Mouse (Mus musculus): ENCODE data around the gene Prss57.

The Prss57 gene

DNA sequence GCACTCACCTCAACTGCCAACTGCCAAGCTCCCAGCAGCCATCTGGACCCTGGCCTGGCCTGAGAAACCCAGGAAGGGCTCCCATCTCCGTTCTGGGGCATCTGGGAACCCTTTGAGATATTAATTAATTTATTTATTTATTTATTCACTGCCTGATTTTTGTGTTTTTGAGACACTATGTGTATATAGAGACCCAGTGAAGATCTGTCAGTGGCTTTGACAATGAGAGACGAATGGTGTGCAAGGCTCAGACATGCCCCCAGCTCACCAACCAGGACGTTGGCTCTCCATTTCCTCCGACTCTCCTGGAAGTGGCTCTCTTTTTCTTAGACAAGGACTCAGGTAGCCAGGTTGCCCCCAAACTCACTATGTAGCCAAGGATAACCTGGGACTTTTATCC is at the start of gene Prss57:
TSS of gene Prss57 (minus strand) at position 101 of the 400 bp plus-strand sequence.
- no peak for DNase-seq (ENCODE audit: low read depth, low spot score)

DNA sequence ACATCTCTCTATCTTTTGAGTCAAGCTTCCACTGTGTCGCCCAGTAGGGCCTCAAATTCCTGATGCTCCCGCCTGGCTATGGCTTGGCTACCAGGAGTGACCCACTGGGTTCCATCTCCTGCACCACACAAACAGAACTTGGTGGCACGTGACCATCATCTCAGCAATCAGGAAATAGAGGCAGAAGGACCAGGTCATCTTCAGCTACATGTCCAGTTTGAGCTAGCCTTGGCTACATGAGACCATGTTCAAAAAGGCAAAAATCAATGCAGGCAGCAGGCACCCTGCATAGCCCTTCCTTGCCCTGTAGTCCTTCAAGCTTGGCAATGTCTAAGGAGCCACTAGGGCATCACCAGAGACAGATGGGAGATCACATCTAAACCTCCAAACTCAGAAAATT is 49.3 kb upstream of the Prss57 start:
- no peak for DNase-seq (ENCODE audit: low read depth, low spot score)

DNA sequence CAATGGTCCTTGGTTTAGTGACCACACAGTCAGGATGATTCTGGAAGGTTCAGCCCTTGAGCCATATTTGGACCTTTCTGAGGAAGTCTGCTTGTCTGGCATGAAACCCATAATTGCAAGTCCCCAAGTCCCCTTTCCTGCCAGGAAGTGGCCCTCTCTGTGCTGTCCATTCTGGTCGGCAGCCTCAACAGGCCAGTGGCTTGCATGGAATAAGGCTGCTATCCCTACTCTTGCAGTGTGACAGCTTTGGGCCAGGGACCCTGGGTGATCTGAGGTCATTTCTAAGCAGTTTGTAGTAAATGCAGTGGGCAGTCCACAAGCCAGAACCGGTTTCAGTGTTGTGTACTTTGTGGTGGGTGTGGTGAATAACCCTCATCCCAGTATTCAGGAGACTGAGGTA is 47.4 kb upstream of the Prss57 start:
- DNase-seq (ENCODE audit: low read depth, low spot score): no peak

DNA sequence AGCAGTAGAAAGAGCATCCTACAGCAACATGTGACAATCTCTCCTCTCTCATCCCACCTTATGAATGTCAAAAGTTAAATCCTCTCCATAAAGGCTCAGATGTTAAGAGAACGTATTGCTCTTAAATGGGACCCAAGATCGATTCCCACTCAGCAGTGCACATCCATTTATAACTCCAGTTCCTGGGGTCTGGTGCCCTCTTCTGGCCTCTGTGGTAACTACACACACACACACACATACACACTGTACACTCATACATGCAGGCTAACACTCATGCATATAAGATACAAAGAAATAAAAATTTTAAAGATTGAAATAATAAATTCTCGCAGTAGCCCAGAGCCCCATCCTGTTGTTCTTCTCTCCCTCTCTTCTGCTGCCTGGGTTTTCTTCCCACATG is 46.2 kb upstream of the Prss57 start:
- DNase-seq (ENCODE audit: low read depth, low spot score): no peak

DNA sequence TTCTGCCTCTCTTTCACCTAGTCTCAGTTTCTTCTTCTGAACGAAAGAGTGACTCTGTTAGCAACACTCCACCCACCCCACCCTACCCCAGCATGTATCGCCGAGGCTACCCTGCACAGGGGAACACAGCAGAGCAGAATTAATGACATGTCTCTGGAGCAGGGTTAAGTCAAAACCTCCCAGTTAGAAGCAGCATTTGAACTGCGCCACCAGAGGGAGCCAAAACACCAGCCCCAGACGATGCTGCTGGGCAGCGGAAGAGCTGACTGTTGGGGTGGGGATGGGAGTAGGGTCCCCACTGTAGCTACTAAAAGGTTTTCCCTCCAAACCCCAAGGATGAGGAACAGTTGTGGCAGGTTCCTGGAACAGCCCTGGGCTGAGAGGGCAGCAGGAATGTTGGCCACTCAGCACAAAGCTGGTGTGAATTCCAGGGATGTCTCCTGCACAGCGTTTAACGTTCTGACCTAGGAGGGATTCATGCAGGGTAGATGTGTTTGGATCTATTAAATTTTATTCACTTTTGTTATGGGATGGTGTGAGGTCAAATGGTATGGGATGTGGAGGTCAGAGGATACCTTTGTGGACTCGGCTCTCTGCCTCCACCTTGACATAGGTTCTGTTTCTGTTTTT is 44.1 kb upstream of the Prss57 start:
- DNase-seq (ENCODE audit: low read depth, low spot score): peak; percentile 72

DNA sequence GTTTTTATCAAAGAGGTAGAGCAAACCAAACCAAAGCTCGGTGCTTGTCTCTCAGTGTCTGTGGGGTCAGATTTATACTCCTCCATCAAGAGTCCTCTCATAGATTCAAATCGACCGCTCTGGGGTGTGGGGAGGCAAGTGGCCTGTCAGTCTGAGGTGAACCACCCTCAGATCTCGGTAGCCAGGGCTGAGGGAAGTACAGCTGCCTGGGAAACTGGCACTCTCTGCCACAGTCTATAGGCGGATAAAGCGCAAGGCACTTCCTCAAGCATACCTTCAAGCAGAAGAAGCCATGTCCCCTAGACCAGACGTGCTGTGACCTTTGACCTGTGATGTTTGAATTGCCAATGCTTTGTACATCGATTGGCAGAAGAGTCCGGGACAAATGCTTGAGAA is 42.0 kb upstream of the Prss57 start:
- no peak for DNase-seq (ENCODE audit: low read depth, low spot score)

DNA sequence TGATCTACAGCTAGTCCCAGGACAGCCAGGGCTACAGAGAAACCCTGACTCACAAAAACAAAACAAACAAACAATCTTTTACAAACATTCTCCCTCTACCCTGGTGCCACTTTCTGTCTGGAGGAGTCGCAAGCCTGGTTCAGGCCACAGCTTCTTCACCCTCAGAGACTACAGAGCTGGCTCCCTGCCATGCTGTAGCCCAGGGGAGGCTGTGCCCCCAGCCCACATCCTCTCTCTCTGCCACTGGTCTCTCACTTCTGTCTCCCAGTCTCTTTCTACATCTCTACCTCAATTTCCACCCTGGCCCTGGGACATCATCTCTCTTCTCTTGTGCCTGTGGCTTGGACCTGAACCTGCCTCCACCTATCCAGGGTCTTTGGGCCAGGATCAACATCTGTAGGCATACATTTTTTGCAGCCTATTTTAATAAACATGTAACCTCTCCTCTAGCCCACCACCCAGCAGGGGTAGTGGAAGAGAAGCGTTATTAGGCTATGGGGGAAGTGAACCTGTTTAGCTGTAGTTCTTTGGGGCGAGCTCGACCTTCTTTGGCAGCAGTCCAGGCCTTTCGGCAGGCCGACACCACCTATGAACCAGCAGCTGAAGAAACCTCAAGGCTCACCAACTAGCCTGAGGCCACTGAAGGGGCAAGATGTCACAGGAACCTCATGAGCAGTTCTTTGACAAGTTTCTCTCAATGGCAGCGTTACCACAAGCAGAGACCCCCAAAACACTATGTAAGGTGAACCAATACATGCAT is 41.4 kb upstream of the Prss57 start:
- DNase-seq (ENCODE audit: low read depth, low spot score): no peak

DNA sequence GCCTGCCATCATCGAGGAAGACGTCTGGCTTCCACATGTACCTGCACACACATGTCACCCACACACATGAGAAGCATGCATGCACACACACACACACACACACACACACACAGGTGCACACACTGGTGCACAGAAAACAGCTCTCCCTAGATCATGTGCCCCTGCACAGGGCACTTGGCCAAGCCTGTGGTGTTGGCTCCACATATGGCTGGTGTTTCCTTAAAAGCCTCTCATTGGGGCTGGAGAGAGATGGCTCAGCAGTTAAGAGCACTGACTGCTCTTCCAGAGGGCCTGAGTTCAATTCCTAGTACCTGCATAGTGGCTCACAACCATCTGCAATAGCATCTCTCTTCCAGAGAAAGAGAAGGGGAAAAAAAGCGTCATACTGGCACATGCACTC is 40.8 kb upstream of the Prss57 start:
- DNase-seq (ENCODE audit: low read depth, low spot score): no peak

DNA sequence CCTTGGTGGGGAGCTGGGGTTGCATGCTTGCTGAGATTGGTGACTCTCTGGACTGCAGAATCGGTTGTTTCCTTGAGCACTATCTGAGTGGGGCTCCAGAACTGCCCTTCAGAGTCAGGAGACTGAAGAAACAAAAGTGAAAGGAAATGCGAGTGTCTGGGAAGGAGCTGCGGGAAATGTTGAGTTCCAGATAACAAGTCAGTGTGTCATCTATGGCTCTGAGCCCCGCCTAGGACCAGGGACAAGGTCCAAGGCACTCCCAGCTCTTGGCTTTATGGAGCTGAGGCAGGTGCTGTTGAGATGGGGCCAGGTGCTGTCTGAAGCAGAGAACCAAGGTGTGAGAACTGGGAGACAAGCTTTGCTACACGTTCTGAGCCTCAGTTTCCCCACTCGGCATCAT is 33.7 kb upstream of the Prss57 start:
- DNase-seq (ENCODE audit: low read depth, low spot score): no peak

DNA sequence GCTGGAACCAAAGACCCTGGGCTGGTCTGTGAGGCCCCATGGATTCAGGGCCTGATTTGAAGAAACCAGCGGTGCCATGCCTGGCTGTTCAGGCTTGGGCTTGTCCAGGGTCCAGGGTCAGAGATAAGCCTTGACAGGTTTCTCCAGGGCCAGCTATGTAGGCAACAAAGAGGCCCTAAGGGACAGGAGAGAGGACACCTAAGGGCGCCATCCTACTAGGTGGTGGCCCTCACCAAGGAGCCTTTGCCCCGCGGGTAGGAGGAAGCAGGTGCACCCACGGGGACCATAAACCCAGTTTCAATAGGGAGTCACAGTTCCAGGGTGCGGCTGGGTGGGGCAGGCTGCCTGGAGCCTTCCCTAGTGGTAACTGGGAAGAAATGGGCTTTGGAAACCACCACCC is 32.2 kb upstream of the Prss57 start:
- DNase-seq (ENCODE audit: low read depth, low spot score): no peak

DNA sequence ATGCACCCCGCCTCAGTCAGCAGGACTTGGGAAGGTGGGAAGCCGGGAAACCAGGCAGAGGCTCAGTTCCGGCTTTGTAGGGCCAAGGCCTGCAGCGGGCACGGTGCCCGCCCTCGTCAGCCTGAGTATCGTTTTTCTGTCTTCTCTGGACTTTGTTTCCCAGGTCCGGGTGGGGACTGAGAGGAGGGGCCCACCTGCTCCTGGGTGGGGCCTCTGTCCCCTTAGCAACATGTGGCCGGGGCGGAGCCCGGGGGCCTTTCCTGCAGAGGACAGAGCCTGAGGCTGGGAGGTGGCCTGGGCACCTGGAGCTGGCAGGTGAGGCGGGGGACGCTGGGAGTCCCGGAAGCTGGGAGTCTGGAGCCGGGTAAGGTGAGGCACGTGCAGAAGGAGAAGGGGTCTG is 31.6 kb upstream of the Prss57 start:
- no peak for DNase-seq (ENCODE audit: low read depth, low spot score)

DNA sequence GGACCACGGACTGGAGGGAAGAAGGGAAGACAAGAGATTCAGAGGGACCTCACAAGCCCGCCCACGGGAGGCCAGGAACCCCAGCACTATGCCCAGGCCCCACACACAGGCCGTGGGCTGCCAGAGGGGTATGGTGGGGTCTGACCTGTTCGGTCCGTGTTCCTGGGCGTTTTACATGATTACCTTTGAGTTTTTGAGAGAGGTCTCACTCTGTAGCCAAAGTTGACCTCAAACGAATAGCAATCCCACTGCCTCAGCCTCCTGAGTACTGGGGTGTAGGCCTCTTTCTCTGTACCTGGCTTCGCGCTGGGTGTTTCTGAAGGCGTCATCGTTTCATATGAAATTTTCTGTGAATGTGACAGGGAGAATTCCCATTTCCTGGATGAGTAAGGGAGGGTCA is 31.0 kb upstream of the Prss57 start:
- no peak for DNase-seq (ENCODE audit: low read depth, low spot score)

DNA sequence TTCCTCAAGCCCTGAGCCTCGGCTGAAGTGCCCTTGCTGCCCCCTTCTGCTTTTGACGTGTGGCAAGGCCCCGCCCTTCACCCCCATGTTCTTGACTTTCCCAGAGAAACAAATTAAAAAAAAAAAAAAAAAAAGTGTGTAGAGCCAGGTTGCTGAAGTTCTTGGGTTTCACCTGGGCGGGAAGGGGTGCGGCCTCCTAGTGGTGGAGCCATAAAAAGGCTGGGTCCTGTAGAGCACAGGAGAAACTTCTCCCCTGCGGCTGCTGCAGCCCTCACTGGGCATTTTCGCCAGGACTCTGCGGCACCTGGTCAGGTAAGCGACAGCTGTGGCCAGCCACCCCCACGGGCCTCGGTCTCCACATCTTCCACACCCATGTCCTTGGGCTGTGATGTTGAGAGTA is 30.0 kb upstream of the Prss57 start, which contains the start of gene Misp:
TSS of gene Misp (plus strand) at position 208 of the 400 bp plus-strand sequence.
- no peak for DNase-seq (ENCODE audit: low read depth, low spot score)

DNA sequence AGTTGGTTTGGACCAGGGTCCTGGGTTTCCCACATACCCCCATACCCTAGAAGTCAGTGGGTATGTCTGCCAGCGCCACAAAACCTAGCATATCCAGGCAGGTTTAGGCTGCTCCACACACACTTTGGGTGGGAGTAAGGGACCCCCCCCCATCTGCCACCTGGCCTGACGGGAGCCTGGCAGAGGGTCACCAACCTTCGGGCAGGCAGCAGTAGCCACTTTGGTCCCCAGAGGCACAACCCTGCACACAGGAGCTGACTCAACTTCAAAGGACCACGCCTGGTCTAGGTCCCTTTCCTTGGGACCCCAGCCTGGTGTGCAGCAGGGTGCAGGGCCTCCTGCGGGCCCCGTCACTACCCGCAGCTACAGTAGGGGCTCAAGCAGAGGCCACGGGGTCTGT is 29.5 kb upstream of the Prss57 start:
- DNase-seq (ENCODE audit: low read depth, low spot score): no peak

DNA sequence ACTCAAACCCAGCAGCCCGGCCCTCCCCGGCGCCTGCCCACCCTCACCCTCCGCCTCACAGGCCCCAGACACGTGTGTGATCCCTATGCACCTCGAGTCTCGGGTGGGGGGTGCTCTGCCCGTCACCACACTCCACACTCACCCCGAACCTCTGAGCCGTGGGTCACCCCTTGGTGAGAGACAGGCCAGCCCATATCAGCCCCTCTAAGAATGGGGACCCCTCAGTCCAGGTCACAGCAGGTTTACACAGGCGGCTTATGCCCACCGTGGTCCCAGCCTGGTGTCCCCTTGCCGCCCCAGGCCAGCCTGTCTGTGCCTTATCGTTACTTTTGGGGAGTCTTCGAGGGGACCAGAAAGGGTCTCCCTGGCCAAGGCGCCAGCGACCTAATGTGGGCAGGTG is 28.8 kb upstream of the Prss57 start:
- DNase-seq (ENCODE audit: low read depth, low spot score): no peak

DNA sequence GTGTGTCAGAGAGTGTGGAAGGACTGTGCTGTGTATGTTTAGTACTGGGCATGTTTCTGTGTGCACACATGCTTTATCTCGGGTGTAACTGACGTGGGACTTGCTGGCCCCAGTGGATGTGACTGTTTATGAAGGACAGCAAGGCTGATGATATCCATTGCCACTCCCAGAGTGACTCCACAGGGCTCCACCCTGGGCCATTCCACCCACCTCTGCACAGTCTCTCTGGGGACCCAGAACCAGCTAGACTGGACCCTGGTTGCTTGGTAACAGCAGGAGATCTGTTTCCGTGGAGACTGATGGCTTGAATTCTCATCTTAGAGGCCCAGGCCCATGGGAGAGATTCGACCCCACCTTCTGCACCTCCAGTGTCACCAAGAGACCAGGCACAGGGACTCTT is 27.5 kb upstream of the Prss57 start:
- no peak for DNase-seq (ENCODE audit: low read depth, low spot score)

DNA sequence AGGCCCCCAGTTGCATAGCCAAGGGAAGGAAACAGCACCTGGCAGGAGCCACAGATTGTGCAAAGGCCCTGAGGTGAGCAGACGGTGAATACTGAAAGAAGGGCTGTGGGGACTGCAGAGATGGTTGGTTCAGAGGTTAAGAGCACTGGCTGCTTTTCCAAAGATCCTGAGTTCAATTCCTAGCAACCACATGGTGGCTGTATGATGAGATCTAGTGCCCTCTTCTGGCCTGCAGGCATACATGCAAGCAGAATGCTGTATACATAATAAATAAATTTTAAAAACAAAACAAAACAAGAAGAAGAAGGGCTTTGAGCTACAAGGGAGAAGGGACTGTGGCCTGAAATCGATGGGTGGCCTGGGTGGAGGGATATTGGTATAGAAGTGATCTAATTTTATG is 26.4 kb upstream of the Prss57 start:
- no peak for DNase-seq (ENCODE audit: low read depth, low spot score)

DNA sequence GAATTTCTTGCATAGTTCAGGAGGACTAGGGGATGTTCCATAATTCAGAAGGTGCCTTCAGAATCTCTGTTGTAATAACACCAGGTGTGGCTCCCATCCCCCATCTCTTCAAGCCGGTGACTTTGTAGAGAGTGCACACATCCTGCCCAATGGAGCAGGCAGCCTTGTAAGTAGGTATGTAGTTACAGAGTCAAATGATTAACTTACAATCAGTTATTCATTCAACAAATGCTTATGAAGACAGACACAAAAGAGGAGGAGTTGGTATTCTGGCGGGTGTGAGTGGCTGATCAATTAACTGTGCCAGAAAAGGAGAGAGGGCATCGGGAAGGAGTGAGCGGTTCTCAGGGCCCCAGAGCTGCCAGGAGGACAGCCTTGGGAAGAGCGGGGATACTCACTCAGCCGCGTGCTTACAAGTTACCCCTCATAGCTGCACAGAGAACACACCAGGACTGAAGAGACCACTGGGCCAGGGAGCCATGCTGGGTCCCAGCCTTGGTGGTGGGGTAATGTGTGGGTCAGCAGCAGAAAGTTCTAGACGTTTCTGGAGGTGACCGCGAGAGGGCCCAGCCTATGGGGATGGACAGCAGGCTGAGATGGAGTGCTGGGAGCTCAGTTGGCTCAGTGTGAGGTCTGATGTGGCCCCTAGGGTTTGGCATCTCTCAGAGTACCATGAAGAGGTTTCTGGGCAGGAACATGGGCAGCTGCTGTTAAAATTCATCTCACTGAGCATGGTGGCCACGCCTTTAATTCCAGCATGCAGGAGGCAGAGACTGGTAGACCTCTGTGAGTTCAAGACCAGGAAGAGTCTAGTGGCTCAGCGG is 25.1 kb upstream of the Prss57 start:
- no peak for DNase-seq (ENCODE audit: low read depth, low spot score)

DNA sequence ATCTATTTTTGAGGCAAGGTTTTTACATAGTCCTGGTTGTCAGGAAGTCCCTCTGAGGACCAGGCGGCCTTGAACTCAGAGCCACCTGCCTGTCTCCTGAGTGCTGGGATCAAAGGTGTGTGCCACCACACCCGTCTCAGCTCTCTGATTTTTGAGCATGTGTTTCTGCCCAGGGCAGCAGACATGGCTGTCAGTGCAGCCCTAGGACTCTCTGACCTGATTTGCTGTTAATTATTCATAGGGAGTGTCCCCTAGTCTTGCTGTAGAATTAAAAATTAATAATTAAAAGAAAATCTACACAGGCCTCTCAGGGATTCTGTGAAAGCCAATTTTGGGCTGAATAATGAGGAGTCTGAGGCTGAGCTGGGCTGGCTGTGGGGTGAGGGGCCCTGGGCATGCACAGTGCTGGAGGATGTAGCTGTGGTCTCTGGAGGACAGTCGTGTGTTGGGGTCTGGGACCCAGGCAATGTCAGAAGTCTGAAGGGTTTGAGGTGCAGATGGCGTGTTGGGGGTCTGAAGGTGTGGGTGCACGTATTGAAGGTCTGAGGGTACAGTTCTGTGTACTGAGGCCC is 23.6 kb upstream of the Prss57 start:
- DNase-seq (ENCODE audit: low read depth, low spot score): no peak

DNA sequence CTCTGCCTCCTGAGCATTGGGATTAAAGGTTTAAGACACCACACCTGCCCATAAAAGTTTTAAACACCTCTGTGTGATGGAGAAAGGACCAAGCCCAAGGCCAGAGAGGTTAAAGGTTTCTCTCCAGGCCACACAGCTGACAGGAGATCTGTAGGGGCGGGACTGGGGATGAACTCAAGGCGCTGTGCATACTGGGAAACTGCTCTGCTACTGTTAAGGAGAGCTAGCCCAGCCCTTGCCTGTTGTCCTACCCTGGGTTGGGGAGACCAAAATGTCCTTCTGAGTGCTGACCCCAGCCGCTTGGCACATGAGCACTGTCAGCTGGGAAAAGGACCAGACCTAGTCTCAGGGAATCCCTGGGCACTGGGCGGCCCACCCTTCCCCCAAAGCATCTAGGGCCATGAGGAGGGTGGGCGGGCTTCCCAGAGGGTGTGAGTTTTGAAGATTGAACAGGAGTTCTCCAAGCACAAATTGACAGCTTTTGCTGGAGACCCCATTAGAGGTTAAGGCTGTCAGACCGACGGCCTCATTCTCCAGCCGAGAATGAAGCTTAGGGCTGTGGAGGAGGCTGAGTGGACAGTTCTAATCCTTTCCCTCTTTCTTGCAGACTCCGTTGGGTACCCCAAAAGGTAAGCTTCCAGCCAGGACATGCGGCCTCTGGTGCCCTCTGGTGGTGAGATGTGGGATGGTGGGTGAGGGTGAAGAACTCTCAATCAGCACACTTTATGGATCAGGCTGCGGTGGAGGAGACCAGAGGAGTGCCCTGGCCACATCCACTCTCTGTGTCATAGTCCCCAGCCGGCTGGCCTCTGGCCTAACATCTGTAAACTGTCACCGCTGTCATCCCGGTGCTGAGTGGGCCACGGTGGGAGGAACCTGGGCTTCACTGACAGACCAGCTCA is 21.2 kb upstream of the Prss57 start:
- DNase-seq (ENCODE audit: low read depth, low spot score): peak; percentile 63

DNA sequence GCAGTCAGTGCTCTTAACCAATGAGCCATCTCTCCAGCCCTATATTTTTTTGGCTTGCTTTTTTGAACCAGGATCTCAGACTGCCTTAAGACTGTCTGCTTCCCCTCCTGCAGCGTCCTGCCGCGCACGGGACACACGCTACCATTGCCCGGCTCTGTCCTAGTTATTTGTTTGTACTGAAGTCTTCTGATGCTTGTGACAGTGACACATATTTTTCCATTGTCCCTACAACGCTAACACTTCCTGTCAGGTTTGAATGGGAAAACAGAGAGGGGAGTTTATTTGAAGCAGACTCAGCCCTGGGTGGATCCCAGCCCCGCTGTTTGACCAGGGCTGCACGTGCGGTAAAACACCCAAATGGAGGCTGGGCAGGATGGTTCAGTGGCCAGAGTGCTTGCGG is 18.0 kb upstream of the Prss57 start:
- DNase-seq (ENCODE audit: low read depth, low spot score): no peak

Measured in embryo, embryonic 11.5 days (tissue).